Mouse (Mus musculus): ENCODE measurements around the gene Sema5b. TPM values are rescaled to one million over a fixed set of nuclear protein-coding genes. Genes with fewer than 3 reads are reported as not detected.
A peak's percentile ranks its signal among the peaks of the same experiment; 100 is the strongest.

Gene Sema5b
- polyA plus RNA-seq, 1 experiment from 2014 or later: 10.0 TPM

- 61% methylated on average over 11 of the region's 11 CpGs for WGBS
- Histone ChIP-seq H3K27me3 (no peaks in the 10 kb centered on the region; the same call in 1 of the 2 replicates), H3K4me1 (replicated peaks) (peaks cover 14% of the 10 kb centered on the region)
Measured at GRCm38 (mm10) chr16:35577181-35577941, 36.4 kb downstream of the Sema5b start.

DNA sequence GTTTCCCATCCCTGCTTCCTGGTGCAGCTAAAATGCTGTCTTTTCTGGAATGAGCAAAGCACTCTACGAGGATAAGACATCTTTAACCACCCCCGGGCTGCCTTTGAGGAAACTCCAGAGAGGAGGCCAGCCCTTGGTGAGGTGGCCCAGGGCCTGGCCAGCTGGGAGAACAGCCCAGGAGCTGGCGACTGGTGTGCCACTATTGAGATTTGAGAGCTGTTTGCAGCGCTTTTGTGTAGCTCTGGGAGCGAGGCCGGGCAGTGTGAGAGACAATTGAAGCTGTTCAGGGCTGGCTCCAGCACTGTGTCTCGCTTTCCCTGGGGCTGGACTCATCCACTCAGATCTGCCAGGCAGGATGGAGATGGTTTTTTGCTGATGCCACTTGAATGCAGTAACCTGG lies 40.4 kb downstream of the Sema5b start:
- Histone ChIP-seq H3K9ac (replicated peaks) (no peak overlapping the region), H3K4me3 (replicated peaks) (no peak overlapping the region), H3K27me3 (no peaks in the 10 kb centered on the region), H3K4me2 (no peak overlapping the region), H3K27ac (no peak overlapping the region), H3K36me3 (no peaks in the 10 kb centered on the region), H3K4me1 (replicated peaks) (peaks cover 28% of the 10 kb centered on the region), H3K9me3 (no peaks in the 10 kb centered on the region)
- ATAC-seq (ENCODE audit: insufficient number of reproducible peaks, insufficient read depth, low FRiP score, low TSS enrichment, low read depth): no peak
- WGBS: 69% methylated on average over 7 of the region's 7 CpGs

More at GRCm38 (mm10) chr16:35577181-35577941, 36.4 kb downstream of the Sema5b start:
- Histone ChIP-seq H3K36me3 (no peaks in the 10 kb centered on the region), H3K9ac (replicated peaks) (no peak overlapping the region), H3K9me3 (no peaks in the 10 kb centered on the region), H3K4me2 (no peak overlapping the region), H3K4me3 (replicated peaks) (no peak overlapping the region), H3K27ac (no peak overlapping the region)
- ATAC-seq (ENCODE audit: insufficient number of reproducible peaks, insufficient read depth, low FRiP score, low TSS enrichment, low read depth): no peak

DNA sequence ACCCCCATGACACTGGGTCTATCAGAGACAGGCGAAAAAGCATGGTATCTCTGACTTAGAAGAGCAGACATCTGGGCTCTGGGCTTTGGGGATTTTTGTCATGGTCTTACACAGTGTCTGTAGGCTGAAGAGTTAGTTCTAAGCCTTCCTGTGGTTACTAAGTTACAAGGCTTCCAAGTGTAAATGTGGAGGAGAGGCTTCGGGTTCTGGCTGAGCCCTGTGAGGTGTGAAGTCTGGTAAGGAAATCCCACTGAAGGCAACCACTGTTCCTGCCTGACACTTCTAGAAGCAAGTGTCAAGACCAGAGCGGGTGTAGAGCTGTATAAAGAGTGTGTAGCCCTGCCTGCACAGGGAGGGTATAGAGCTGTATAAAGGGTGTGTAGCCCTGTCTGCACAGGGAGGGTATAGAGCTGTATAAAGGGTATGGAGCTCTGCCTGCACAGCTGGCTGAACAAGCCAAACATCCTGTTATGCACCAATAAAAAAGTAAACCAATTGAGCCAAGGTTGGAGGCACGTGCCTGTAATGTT lies 42.7 kb downstream of the Sema5b start:
- Histone ChIP-seq H3K9me3 (no peaks in the 10 kb centered on the region), H3K4me3 (replicated peaks) (no peak overlapping the region), H3K4me1 (replicated peaks) (peaks cover 46% of the 10 kb centered on the region), H3K9ac (replicated peaks) (no peak overlapping the region), H3K4me2 (no peak overlapping the region), H3K27ac (no peak overlapping the region), H3K27me3 (0 out of 2 replicates have a peak, but pooled peaks cover 1% of the 10 kb centered on the region), H3K36me3 (no peaks in the 10 kb centered on the region)
- 38% methylated on average over 4 of the region's 4 CpGs for WGBS
- no peak for ATAC-seq (ENCODE audit: insufficient number of reproducible peaks, insufficient read depth, low FRiP score, low TSS enrichment, low read depth)

DNA sequence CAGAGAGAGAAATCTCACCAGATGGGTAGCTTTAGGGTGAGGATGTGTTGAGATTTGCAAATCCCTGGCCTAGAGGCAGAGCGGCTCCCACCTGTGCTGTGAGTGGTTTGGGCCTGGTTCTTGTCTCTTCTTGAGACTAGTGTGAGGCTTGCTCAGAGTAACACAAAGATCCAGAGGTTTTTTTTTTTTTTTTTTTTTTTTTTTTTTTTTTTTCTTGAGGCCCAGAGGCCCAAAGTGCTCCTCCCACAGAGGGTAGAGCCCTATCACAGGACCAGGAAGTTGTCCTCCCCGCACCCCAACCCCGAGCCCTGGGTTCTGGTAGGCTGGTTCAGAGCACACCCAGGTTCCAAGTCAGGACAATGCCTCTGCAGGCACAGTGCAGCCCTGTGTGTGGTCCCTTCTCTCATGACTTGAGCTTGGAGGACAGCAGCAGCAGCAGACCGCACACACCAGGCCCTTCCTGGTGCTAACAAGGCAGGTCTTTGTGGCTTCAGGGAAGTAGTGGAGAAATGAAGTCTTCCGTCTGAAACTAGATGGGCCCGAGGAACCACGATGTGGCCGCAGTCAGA lies 44.3 kb downstream of the Sema5b start:
- H3K4me3 ChIP-seq (replicated peaks): no peak overlapping the region
- H3K9me3 ChIP-seq: no peaks in the 10 kb centered on the region
- H3K4me1 ChIP-seq (replicated peaks): peaks cover 61% of the 10 kb centered on the region
- no peaks in the 10 kb centered on the region for H3K36me3 ChIP-seq
- 0 out of 2 replicates have a peak, but pooled peaks cover 8% of the 10 kb centered on the region for H3K27me3 ChIP-seq
- H3K9ac ChIP-seq (replicated peaks): no peak overlapping the region
- WGBS: 72% methylated on average over 8 of the region's 8 CpGs
- H3K27ac ChIP-seq: peak overlapping the region; percentile 35; the same call in 1 of the 2 replicates
- ATAC-seq (ENCODE audit: insufficient number of reproducible peaks, insufficient read depth, low FRiP score, low TSS enrichment, low read depth): peak; percentile 27
- H3K4me2 ChIP-seq: no peak overlapping the region

DNA sequence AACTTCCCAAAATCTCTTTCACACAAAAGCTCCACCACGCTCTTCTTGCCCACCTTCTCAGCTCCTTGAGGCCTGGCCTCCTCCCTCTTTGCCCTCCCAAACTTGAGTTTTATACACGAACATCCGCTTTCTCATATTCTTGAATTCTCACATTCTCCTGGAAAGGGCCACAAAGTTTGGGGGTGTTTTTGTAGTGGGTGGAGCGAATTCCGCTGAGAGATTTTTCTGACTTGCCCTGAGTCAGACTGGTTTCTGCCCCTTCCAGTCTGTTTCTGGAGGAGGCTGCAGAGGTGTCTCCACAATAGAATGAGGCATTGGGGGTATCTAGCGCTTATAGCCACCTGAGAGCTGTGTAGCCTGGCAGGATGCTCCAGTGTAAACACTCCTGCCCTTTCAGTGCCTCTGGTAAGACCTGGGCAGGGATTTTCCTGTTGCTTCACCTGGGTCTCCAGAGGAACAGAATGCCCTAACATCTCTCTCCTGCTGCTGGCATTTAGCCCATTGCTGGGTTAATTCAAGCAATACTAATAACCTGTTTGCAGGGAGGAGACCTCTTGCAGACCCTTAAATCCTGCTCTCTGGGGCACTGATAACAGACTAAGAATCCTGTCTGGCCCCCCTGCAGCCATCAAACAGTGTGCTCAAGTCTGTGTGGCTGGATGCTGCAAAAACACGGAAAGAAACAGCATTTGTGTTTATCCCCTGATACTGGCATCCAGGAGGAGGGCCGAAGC lies 46.3 kb downstream of the Sema5b start:
- no peak overlapping the region for H3K27ac ChIP-seq
- no peak overlapping the region; the same call in 1 of the 2 replicates for H3K9ac ChIP-seq (replicated peaks)
- H3K9me3 ChIP-seq: no peaks in the 10 kb centered on the region
- peaks cover 75% of the 10 kb centered on the region for H3K4me1 ChIP-seq (replicated peaks)
- no peaks in the 10 kb centered on the region for H3K36me3 ChIP-seq
- 0 out of 2 replicates have a peak, but pooled peaks cover 11% of the 10 kb centered on the region for H3K27me3 ChIP-seq
- H3K4me3 ChIP-seq (replicated peaks): no peak overlapping the region
- ATAC-seq (ENCODE audit: insufficient number of reproducible peaks, insufficient read depth, low FRiP score, low TSS enrichment, low read depth): no peak
- 73% methylated on average over 8 of the region's 8 CpGs for WGBS
- peak overlapping the region; percentile 45 for H3K4me2 ChIP-seq

GRCm38 (mm10) chr16:35587866-35588465 lies 47.0 kb downstream of the Sema5b start:
- Histone ChIP-seq H3K27ac (no peak overlapping the region), H3K4me1 (replicated peaks) (peaks cover 82% of the 10 kb centered on the region), H3K9ac (replicated peaks) (0 out of 2 replicates have a peak overlapping the region, but pooled peaks have one; percentile 38), H3K9me3 (no peaks in the 10 kb centered on the region), H3K4me2 (peak overlapping the region; percentile 45), H3K36me3 (no peaks in the 10 kb centered on the region), H3K27me3 (0 out of 2 replicates have a peak, but pooled peaks cover 11% of the 10 kb centered on the region), H3K4me3 (replicated peaks) (0 out of 2 replicates have a peak overlapping the region, but pooled peaks have one; percentile 4)
- WGBS: 5% methylated on average over 20 of the region's 20 CpGs
- no peak for ATAC-seq (ENCODE audit: insufficient number of reproducible peaks, insufficient read depth, low FRiP score, low TSS enrichment, low read depth)

GRCm38 (mm10) chr16:35588731-35589151 lies 47.8 kb downstream of the Sema5b start:
- H3K4me1 ChIP-seq (replicated peaks): peaks cover 78% of the 10 kb centered on the region

DNA sequence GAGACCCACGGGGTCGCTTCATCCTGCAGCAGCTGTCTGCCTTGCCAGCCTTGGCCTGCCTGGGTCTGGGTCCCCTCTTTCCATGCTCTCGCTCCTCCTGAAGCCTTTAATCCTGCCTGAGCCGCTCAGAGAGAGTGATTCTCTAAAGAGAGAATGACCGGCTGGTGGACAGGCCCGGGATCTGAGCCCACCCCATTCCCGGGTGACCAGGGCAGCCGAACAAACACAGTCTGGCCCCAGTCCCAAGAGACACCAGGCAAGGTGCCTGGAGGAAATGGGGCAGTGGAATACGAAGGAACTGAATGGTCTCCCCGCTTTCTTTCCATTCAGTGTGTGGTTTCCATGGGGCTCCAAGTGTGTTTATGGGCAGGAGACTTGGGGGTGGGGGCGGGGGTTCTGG lies 50.8 kb downstream of the Sema5b start:
- Histone ChIP-seq H3K9me3 (0 out of 2 replicates have a peak, but pooled peaks cover 6% of the 10 kb centered on the region), H3K4me2 (peak overlapping the region; percentile 32), H3K27me3 (0 out of 2 replicates have a peak, but pooled peaks cover 11% of the 10 kb centered on the region), H3K4me1 (replicated peaks) (peaks cover 65% of the 10 kb centered on the region), H3K9ac (replicated peaks) (no peak overlapping the region), H3K4me3 (replicated peaks) (no peak overlapping the region), H3K27ac (peak overlapping the region; percentile 78), H3K36me3 (no peaks in the 10 kb centered on the region)
- no peak for ATAC-seq (ENCODE audit: insufficient number of reproducible peaks, insufficient read depth, low FRiP score, low TSS enrichment, low read depth)
- WGBS: 27% methylated on average over 11 of the region's 11 CpGs

More at GRCm38 (mm10) chr16:35588731-35589151, 47.8 kb downstream of the Sema5b start:
- WGBS: 16% methylated on average over 18 of the region's 18 CpGs
- Histone ChIP-seq H3K9me3 (0 out of 2 replicates have a peak, but pooled peaks cover 6% of the 10 kb centered on the region), H3K27me3 (0 out of 2 replicates have a peak, but pooled peaks cover 11% of the 10 kb centered on the region), H3K4me2 (peak overlapping the region; percentile 28), H3K9ac (replicated peaks) (no peak overlapping the region), H3K27ac (no peak overlapping the region), H3K4me3 (replicated peaks) (no peak overlapping the region), H3K36me3 (no peaks in the 10 kb centered on the region)
- no peak for ATAC-seq (ENCODE audit: insufficient number of reproducible peaks, insufficient read depth, low FRiP score, low TSS enrichment, low read depth)

DNA sequence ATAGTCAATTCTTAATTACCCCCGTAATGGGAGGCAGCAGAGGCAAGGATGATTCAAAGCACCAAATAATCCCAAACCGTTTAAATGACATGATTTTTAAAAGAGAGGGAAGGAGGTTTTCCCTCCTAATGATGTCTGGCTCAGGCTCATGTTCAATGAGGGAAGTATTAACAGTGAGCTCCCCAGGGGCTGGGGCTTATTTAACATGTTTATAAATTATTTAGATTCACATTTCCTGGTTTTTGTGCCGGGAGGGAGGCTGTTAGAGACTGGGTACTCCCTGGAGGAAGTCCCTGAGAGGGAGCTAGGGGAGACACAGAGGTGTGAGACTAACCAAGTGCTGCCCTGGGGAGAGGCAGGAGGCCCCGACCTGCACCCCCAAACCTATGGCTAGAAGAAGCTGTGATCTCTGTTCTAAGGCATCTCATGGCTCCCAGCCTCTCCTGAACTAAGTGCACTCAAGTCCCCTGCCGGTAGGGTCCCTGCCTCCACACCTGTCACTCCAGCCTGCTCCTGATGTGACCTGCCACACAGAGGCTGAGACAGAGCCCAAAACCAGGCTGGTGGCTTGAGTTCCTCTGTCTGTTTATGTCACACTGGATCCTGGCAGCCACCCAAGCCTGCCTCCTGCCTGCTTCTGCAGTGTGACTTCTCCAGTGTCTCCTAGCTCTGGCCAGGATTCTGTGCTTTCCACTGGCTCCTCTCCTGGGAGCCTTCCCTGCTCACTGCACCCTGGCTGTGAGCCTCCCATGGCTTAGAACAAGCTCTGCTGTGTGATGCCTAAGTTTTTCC lies 51.5 kb downstream of the Sema5b start:
- 8% methylated on average over 5 of the region's 5 CpGs for WGBS
- H3K27me3 ChIP-seq: 0 out of 2 replicates have a peak, but pooled peaks cover 11% of the 10 kb centered on the region
- H3K27ac ChIP-seq: peak overlapping the region; percentile 78
- peaks cover 65% of the 10 kb centered on the region for H3K4me1 ChIP-seq (replicated peaks)
- H3K4me3 ChIP-seq (replicated peaks): no peak overlapping the region
- ATAC-seq (ENCODE audit: insufficient number of reproducible peaks, insufficient read depth, low FRiP score, low TSS enrichment, low read depth): peak; percentile 44; the same call in 1 of the 2 replicates
- H3K4me2 ChIP-seq: no peak overlapping the region
- 0 out of 2 replicates have a peak, but pooled peaks cover 6% of the 10 kb centered on the region for H3K9me3 ChIP-seq
- H3K9ac ChIP-seq (replicated peaks): no peak overlapping the region
- no peaks in the 10 kb centered on the region for H3K36me3 ChIP-seq

DNA sequence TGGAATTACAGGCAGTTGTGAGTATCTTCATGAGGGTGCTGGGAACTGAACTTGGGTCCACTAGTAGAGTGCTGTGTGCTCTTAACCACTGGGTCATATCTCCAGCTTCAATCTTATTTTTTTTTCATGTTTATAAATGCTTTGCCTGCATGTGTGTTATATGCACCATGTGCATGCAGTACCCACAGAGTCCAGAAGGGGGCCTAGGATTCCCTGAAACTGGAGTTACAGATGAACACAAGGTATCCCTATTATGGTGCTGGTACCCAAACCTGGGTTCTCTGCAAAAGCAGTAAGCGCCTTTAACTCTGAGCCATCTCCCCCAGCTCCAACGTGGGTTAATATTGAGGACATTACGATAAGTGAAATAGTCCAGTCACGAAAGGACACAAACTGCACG lies 52.5 kb downstream of the Sema5b start:
- Histone ChIP-seq H3K36me3 (no peaks in the 10 kb centered on the region), H3K9me3 (0 out of 2 replicates have a peak, but pooled peaks cover 6% of the 10 kb centered on the region), H3K4me3 (replicated peaks) (no peak overlapping the region), H3K4me1 (replicated peaks) (peaks cover 63% of the 10 kb centered on the region), H3K4me2 (no peak overlapping the region), H3K27me3 (0 out of 2 replicates have a peak, but pooled peaks cover 12% of the 10 kb centered on the region), H3K27ac (no peak overlapping the region), H3K9ac (replicated peaks) (no peak overlapping the region)
- no peak for ATAC-seq (ENCODE audit: insufficient number of reproducible peaks, insufficient read depth, low FRiP score, low TSS enrichment, low read depth)
- 95% methylated on average over 5 of the region's 5 CpGs for WGBS

Measured in limb, embryonic 12.5 days (tissue).